Comparison of ENCODE assay signal across 8 mouse cellular contexts in genomic region chr3:51701950-51702349, GRCm38 (mm10). TPM values are rescaled to one million over a fixed set of nuclear protein-coding genes. Genes with fewer than 3 reads are reported as not detected.
A peak's percentile ranks its signal among the peaks of the same experiment; 100 is the strongest.
DNase-seq lines count a peak whose midpoint lies in the region; ATAC-seq lines count a peak whose summit lies in the region.

No protein-coding gene starts in this region.

- peak; percentile 29 for DNase-seq in adrenal gland, postnatal 10 days
- no peak for DNase-seq in adrenal gland, adult 18-20 months (ENCODE audit: low spot score in 2 of 2)
- DNase-seq in right cerebral cortex, postnatal 4 days, result peak; percentile 43
- DNase-seq in right cerebral cortex, adult 18-20 months, result no peak
- peak; percentile 78 for DNase-seq in midbrain, embryonic 14.5 days
- no peak for DNase-seq in frontal cortex, postnatal 14 days (ENCODE audit: low spot score in 2 of 2)

- WGBS in hindbrain, embryonic 15.5 days, result 4% methylated on average over 13 of the region's 13 CpGs
- 3% methylated on average over 13 of the region's 13 CpGs for WGBS in midbrain, embryonic 14.5 days

- peak overlapping the region; percentile 36 for H3K4me3 ChIP-seq in hindbrain, embryonic 15.5 days
- peak overlapping the region; percentile 26 for H3K4me3 ChIP-seq in midbrain, embryonic 14.5 days (replicated peaks; ENCODE audit: low read depth, low read length)

- peak; percentile 68 for ATAC-seq in hindbrain, embryonic 15.5 days (ENCODE audit: low FRiP score, low read depth)
- ATAC-seq in midbrain, embryonic 14.5 days (ENCODE audit: low FRiP score, low TSS enrichment), result peak; percentile 81
- ATAC-seq in activated CD4-positive, CD25-positive, alpha-beta regulatory T cell, adult 4 months, result no peak

- no peaks in the 10 kb centered on the region for H3K9me3 ChIP-seq in hindbrain, embryonic 15.5 days
- no peaks in the 10 kb centered on the region for H3K9me3 ChIP-seq in midbrain, embryonic 14.5 days (ENCODE audit: control insufficient read depth, low read length)

- peak overlapping the region; percentile 91 for H3K27ac ChIP-seq in hindbrain, embryonic 15.5 days (replicated peaks)
- peak overlapping the region; percentile 96 for H3K27ac ChIP-seq in midbrain, embryonic 14.5 days (replicated peaks; ENCODE audit: low read depth, low read length)

- peak overlapping the region; percentile 53 for H3K9ac ChIP-seq in hindbrain, embryonic 15.5 days
- H3K9ac ChIP-seq in midbrain, embryonic 14.5 days (replicated peaks; ENCODE audit: low read length), result peak overlapping the region; percentile 60

- no peaks in the 10 kb centered on the region for H3K36me3 ChIP-seq in hindbrain, embryonic 15.5 days
- H3K36me3 ChIP-seq in midbrain, embryonic 14.5 days (ENCODE audit: control insufficient read depth, insufficient read depth, low read length), result no peaks in the 10 kb centered on the region

- peak overlapping the region; percentile 77 for H3K4me2 ChIP-seq in hindbrain, embryonic 15.5 days
- peak overlapping the region; percentile 58 for H3K4me2 ChIP-seq in midbrain, embryonic 14.5 days (ENCODE audit: low read length)

- H3K4me1 ChIP-seq in hindbrain, embryonic 15.5 days (replicated peaks), result peaks cover 39% of the 10 kb centered on the region
- peaks cover 37% of the 10 kb centered on the region for H3K4me1 ChIP-seq in midbrain, embryonic 14.5 days (ENCODE audit: control insufficient read depth, insufficient read depth, low read length)

- no peaks in the 10 kb centered on the region for H3K27me3 ChIP-seq in hindbrain, embryonic 15.5 days
- no peaks in the 10 kb centered on the region for H3K27me3 ChIP-seq in midbrain, embryonic 14.5 days (ENCODE audit: control insufficient read depth, insufficient read depth, low read length)

RNA-seq across cellular contexts. Expression of gene Mgst2, which starts 41.8 kb away (rescaled TPM):
- 10 to 100 TPM; 45.3 to 46.4 TPM for total RNA-seq in adrenal gland, postnatal 10 days (2021)
- 100 to 1,000 TPM; 102 to 181 TPM for total RNA-seq in adrenal gland, adult 18-20 months (2021)
- 0.36 and 0.59 TPM in 2 replicates for polyA plus RNA-seq in hindbrain, embryonic 15.5 days (2015; fragmentation: Nextera tagmentation; extraction: Ambion mirVana)
- polyA plus RNA-seq in midbrain, embryonic 14.5 days (2014; fragmentation: Nextera tagmentation; extraction: Ambion mirVana), result 0.46 and 0.86 TPM in 2 replicates
- 100 to 1,000 TPM in 1 of 2 experiments, 10 to 100 TPM in 1; 82.2 to 161 TPM for polyA plus RNA-seq in activated CD4-positive, CD25-positive, alpha-beta regulatory T cell, adult 4 months (2017; shearing (Covaris generic))

Comparison
In these comparisons a context has a peak if more than half of its experiments do, and no peak if none do; other contexts are left out.
1. DNase-seq: peak in adrenal gland, postnatal 10 days (single experiment), right cerebral cortex, postnatal 4 days (single experiment) and midbrain, embryonic 14.5 days (single experiment); none in adrenal gland, adult 18-20 months (0 of 2), right cerebral cortex, adult 18-20 months (single experiment) and frontal cortex, postnatal 14 days (0 of 2).
2. RNA of gene Mgst2, which starts 41.8 kb away (polyA plus RNA-seq): 82.2 to 161 TPM in activated CD4-positive, CD25-positive, alpha-beta regulatory T cell, adult 4 months; 0.46 to 0.86 TPM in midbrain, embryonic 14.5 days and 0.36 to 0.59 TPM in hindbrain, embryonic 15.5 days; every median in the first group is over 10 times any median in the second.